ENCODE assay signal across 10 mouse cellular contexts in genomic region chr11:84919276-84919675, GRCm38 (mm10). TPM values are rescaled to one million over a fixed set of nuclear protein-coding genes. Genes with fewer than 3 reads are reported as not detected.
DNase-seq lines count a peak whose midpoint lies in the region.
"Had no signal": no experiment of that assay in that cellular context is flagged by ENCODE, and none has a peak within 500 bp of the region (broad histone marks: within the 10 kb centered on the region; RNA-seq: fewer than 3 reads in every experiment).

No protein-coding gene starts in this region.

- WGBS in heart, embryonic 10.5 days, result 48% methylated on average over 3 of the region's 3 CpGs

- no peaks in the 10 kb centered on the region for H3K27me3 ChIP-seq in heart, embryonic 10.5 days (ENCODE audit: insufficient read depth, poor library complexity, severe bottlenecking)
- H3K27me3 ChIP-seq: limb, embryonic 12.5 days had no signal

- peaks cover 1% of the 10 kb centered on the region; the same call in 1 of the 2 replicates for H3K36me3 ChIP-seq in heart, embryonic 10.5 days
- H3K36me3 ChIP-seq: embryonic facial prominence, embryonic 12.5 days had no signal

- peak; percentile 64 for DNase-seq in heart, embryonic 10.5 days (ENCODE audit: low spot score)
- no peak for DNase-seq in heart, adult 8-10 months (ENCODE audit: low spot score)
- DNase-seq in 3134 (ENCODE audit: extremely low read depth, insufficient read length, low spot score), result peak; percentile 50
- DNase-seq in MEL-GATA-1-ER (ENCODE audit: extremely low read depth, low read depth), result peak; percentile 71
- DNase-seq in cerebellum, adult 9-11 months, result peak; percentile 23
- DNase-seq in kidney, postnatal 4 days, result peak; percentile 46 to 60
- DNase-seq in spleen, postnatal 36 days (ENCODE audit: low spot score in 2 of 2), result peak; percentile 26 to 48
- no peak for DNase-seq in layer of hippocampus, postnatal 14 days (ENCODE audit: low spot score in 2 of 2)

- no peak overlapping the region for H3K27ac ChIP-seq in heart, embryonic 10.5 days
- H3K27ac ChIP-seq: embryonic facial prominence, embryonic 12.5 days; limb, embryonic 12.5 days had no signal

- no peaks in the 10 kb centered on the region for H3K9me3 ChIP-seq in heart, embryonic 10.5 days
- H3K9me3 ChIP-seq: embryonic facial prominence, embryonic 12.5 days; limb, embryonic 12.5 days had no signal

- H3K4me3 ChIP-seq in heart, embryonic 10.5 days, result no peak overlapping the region

- H3K4me1 ChIP-seq in heart, embryonic 10.5 days, result peaks cover 23% of the 10 kb centered on the region

RNA-seq across cellular contexts. Expression of gene Znhit3, which starts 3.1 kb away (rescaled TPM):
- polyA plus RNA-seq in heart, embryonic 10.5 days (2016; fragmentation: Nextera tagmentation; extraction: Ambion mirVana), result 55.1 and 78.2 TPM in 2 replicates
- 10 to 100 TPM in 3 of 4 experiments, 1 to 10 TPM in 1; 9.6 to 12.6 (median 12.1) TPM for total RNA-seq in heart, adult 8-10 months (2022)
- 10 to 100 TPM; 27.0 to 29.6 TPM for total RNA-seq in layer of hippocampus, postnatal 14 days (2021)

RNA-seq across cellular contexts. Expression of gene Car4, which starts 38.3 kb away (rescaled TPM):
- 24.1 and 38.2 TPM in 2 replicates for polyA plus RNA-seq in heart, embryonic 10.5 days (2016; fragmentation: Nextera tagmentation; extraction: Ambion mirVana)
- total RNA-seq in heart, adult 8-10 months (2022), result 10 to 100 TPM; 25.1 to 33.9 (median 27.0) TPM
- 10 to 100 TPM; 80.0 to 91.7 TPM for total RNA-seq in layer of hippocampus, postnatal 14 days (2021)
- polyA plus RNA-seq: limb, embryonic 12.5 days had no signal

RNA-seq across cellular contexts. Expression of gene Pigw, which starts 39.2 kb away (rescaled TPM):
- polyA plus RNA-seq in heart, embryonic 10.5 days (2016; fragmentation: Nextera tagmentation; extraction: Ambion mirVana), result 2.7 and 2.8 TPM in 2 replicates
- total RNA-seq in heart, adult 8-10 months (2022), result 1 to 10 TPM; 5.8 to 6.7 (median 6.7) TPM
- total RNA-seq in layer of hippocampus, postnatal 14 days (2021), result 1 to 10 TPM; 7.3 to 8.7 TPM

RNA-seq across cellular contexts. Expression of gene Myo19, which starts 39.3 kb away (rescaled TPM):
- polyA plus RNA-seq in heart, embryonic 10.5 days (2016; fragmentation: Nextera tagmentation; extraction: Ambion mirVana), result 10.1 and 10.6 TPM in 2 replicates
- 1 to 10 TPM; 4.4 to 6.2 (median 5.4) TPM for total RNA-seq in heart, adult 8-10 months (2022)
- 10 to 100 TPM; 10.1 to 12.2 TPM for total RNA-seq in layer of hippocampus, postnatal 14 days (2021)

RNA-seq across cellular contexts. Expression of gene Ggnbp2, which starts 48.7 kb away (rescaled TPM):
- polyA plus RNA-seq in heart, embryonic 10.5 days (2016; fragmentation: Nextera tagmentation; extraction: Ambion mirVana), result 50.5 and 61.9 TPM in 2 replicates
- 10 to 100 TPM; 46.1 to 53.6 (median 50.1) TPM for total RNA-seq in heart, adult 8-10 months (2022)
- 10 to 100 TPM; 77.0 to 79.0 TPM for total RNA-seq in layer of hippocampus, postnatal 14 days (2021)

Comparison
In these comparisons a context has a peak if more than half of its experiments do, and no peak if none do; other contexts are left out.
1. DNase-seq: peak in heart, embryonic 10.5 days (single experiment), 3134 (single experiment), MEL-GATA-1-ER (single experiment), cerebellum, adult 9-11 months (single experiment), kidney, postnatal 4 days (2 of 2) and spleen, postnatal 36 days (2 of 2); none in heart, adult 8-10 months (single experiment) and layer of hippocampus, postnatal 14 days (0 of 2).